Comparison of ENCODE assay signal across 8 mouse cellular contexts in the genomic region with DNA sequence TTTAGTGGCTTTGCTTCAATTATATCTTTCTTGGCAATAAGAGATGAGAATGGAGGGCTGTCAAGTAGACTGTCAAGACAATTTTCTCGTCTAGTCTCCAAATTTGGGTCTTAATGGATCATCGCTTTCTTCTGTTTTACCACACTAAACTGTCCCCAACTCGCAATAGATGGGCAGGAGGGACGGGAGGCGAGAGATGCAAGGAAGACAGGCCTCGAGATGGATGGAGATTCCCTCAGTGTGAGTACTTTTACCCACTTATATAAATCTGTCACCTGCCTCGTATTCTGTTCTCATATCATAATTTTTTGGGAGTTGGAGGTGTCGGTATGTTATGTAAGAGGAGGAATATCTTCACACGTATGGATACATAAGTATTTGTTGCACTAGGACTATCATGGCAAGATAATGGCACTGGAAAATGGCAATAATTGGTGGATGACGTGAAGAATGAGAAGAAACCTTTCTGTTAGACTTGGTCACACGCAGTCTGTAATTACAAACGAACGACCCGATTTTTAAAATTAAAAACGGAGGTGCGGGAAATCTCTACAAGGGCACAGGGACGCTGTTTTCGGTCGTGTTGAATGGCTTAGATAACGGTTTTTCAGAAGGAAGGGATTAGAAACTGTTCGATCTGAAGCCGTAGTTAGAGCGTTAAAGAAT. TPM values are rescaled to one million over a fixed set of nuclear protein-coding genes. Genes with fewer than 3 reads are reported as not detected.
A peak's percentile ranks its signal among the peaks of the same experiment; 100 is the strongest.
DNase-seq lines count a peak whose midpoint lies in the region; ATAC-seq and TF ChIP-seq lines count a peak whose summit lies in the region.

No protein-coding gene starts in this region.

- peak overlapping the region; percentile 58; the same call in 1 of the 2 replicates for H3K27ac ChIP-seq in embryonic facial prominence, embryonic 15.5 days (replicated peaks)
- H3K27ac ChIP-seq in limb, embryonic 14.5 days (replicated peaks; ENCODE audit: low read depth, low read length), result 0 out of 2 replicates have a peak overlapping the region, but pooled peaks have one; percentile 16

- no peaks in the 10 kb centered on the region for H3K36me3 ChIP-seq in embryonic facial prominence, embryonic 15.5 days
- H3K36me3 ChIP-seq in limb, embryonic 14.5 days (ENCODE audit: control insufficient read depth, insufficient read depth, low read length), result no peaks in the 10 kb centered on the region

- peak overlapping the region; percentile 80 for H3K4me3 ChIP-seq in embryonic facial prominence, embryonic 15.5 days (replicated peaks)
- peak overlapping the region; percentile 61 for H3K4me3 ChIP-seq in limb, embryonic 14.5 days (replicated peaks; ENCODE audit: low read length)

- no peak for TF ChIP-seq POLR2A in limb, embryonic 14.5 days (IDR thresholded peaks at IDR 0.05; ENCODE audit: borderline replicate concordance, extremely low read depth, insufficient read depth, insufficient read length)

- H3K9ac ChIP-seq in embryonic facial prominence, embryonic 15.5 days, result peak overlapping the region; percentile 12; the same call in 1 of the 2 replicates
- H3K9ac ChIP-seq in limb, embryonic 14.5 days (ENCODE audit: low read depth, low read length, severe bottlenecking), result peak overlapping the region; percentile 56

- no peaks in the 10 kb centered on the region for H3K27me3 ChIP-seq in embryonic facial prominence, embryonic 15.5 days
- H3K27me3 ChIP-seq in limb, embryonic 14.5 days (ENCODE audit: control insufficient read depth, insufficient read depth, low read length), result no peaks in the 10 kb centered on the region

- H3K4me1 ChIP-seq in embryonic facial prominence, embryonic 15.5 days, result peaks cover 3% of the 10 kb centered on the region; the same call in 1 of the 2 replicates
- no peaks in the 10 kb centered on the region for H3K4me1 ChIP-seq in limb, embryonic 14.5 days (ENCODE audit: control insufficient read depth, insufficient read depth, low read length)

- peak; percentile 32 for DNase-seq in embryo, embryonic 10 days (ENCODE audit: low spot score)
- DNase-seq in embryo, embryonic 9.5 days (ENCODE audit: extremely low spot score), result no peak
- DNase-seq in 416B (ENCODE audit: low read depth), result peak; percentile 74
- DNase-seq in limb, embryonic 14.5 days (ENCODE audit: low spot score), result no peak
- DNase-seq in adrenal gland, adult 18-20 months (ENCODE audit: low spot score in 2 of 2), result no peak
- DNase-seq in layer of hippocampus, adult 8-10 months (ENCODE audit: low spot score in 2 of 2), result no peak
- no peak for DNase-seq in testis, postnatal 10 days (ENCODE audit: low spot score)

- no peak for ATAC-seq in embryonic facial prominence, embryonic 15.5 days (ENCODE audit: insufficient number of reproducible peaks, low FRiP score, low TSS enrichment, low read depth)
- ATAC-seq in limb, embryonic 14.5 days (ENCODE audit: low FRiP score, low read depth), result no peak; the same call in 1 of the 2 replicates

- peak overlapping the region; percentile 45 for H3K4me2 ChIP-seq in embryonic facial prominence, embryonic 15.5 days (replicated peaks)
- peak overlapping the region; percentile 53 for H3K4me2 ChIP-seq in limb, embryonic 14.5 days (replicated peaks; ENCODE audit: low read depth, low read length, severe bottlenecking)

- 19% methylated on average over 23 of the region's 23 CpGs for WGBS in embryonic facial prominence, embryonic 15.5 days
- 19% methylated on average over 23 of the region's 23 CpGs for WGBS in limb, embryonic 14.5 days

- no peaks in the 10 kb centered on the region for H3K9me3 ChIP-seq in embryonic facial prominence, embryonic 15.5 days (replicated peaks)
- H3K9me3 ChIP-seq in limb, embryonic 14.5 days (ENCODE audit: control insufficient read depth, low read length), result no peaks in the 10 kb centered on the region

RNA-seq across cellular contexts. Expression of a gene that starts 5.8 kb away (rescaled TPM):
- 4.5 and 5.0 TPM in 2 replicates for polyA plus RNA-seq in embryonic facial prominence, embryonic 15.5 days (2015; fragmentation: Nextera tagmentation; extraction: Ambion mirVana)
- 34.1 and 34.2 TPM in 2 replicates for polyA plus RNA-seq in limb, embryonic 14.5 days (2012; rRNA removed)
- 6.5 and 7.8 TPM in 2 replicates for polyA plus RNA-seq in limb, embryonic 14.5 days (2014; fragmentation: Nextera tagmentation; extraction: Ambion mirVana)
- 10 to 100 TPM in 1 of 2 experiments, 1 to 10 TPM in 1; 6.4 to 10.4 TPM for total RNA-seq in adrenal gland, adult 18-20 months (2021)
- total RNA-seq in layer of hippocampus, adult 8-10 months (2022), result 10 to 100 TPM; 56.6 to 66.5 (median 61.5) TPM

RNA-seq across cellular contexts. Expression of a gene that starts 51.5 kb away (rescaled TPM):
- polyA plus RNA-seq in embryonic facial prominence, embryonic 15.5 days (2015; fragmentation: Nextera tagmentation; extraction: Ambion mirVana), result 0.31 and 1.5 TPM in 2 replicates
- 1.0 and 1.4 TPM in 2 replicates for polyA plus RNA-seq in limb, embryonic 14.5 days (2012; rRNA removed)
- 0.50 and 0.78 TPM in 2 replicates for polyA plus RNA-seq in limb, embryonic 14.5 days (2014; fragmentation: Nextera tagmentation; extraction: Ambion mirVana)
- total RNA-seq in adrenal gland, adult 18-20 months (2021), result 1 to 10 TPM; 1.2 to 7.1 TPM
- 1 to 10 TPM in 1 of 4 experiments, under 1 TPM in 3; 0.19 to 1.3 (median 0.56) TPM for total RNA-seq in layer of hippocampus, adult 8-10 months (2022)

RNA-seq across cellular contexts. Expression of a gene that starts 59.3 kb away (rescaled TPM):
- polyA plus RNA-seq in embryonic facial prominence, embryonic 15.5 days (2015; fragmentation: Nextera tagmentation; extraction: Ambion mirVana), result 1.5 TPM in 2 replicates
- polyA plus RNA-seq in limb, embryonic 14.5 days (2012; rRNA removed), result 1.2 and 1.5 TPM in 2 replicates
- 1.2 and 1.6 TPM in 2 replicates for polyA plus RNA-seq in limb, embryonic 14.5 days (2014; fragmentation: Nextera tagmentation; extraction: Ambion mirVana)
- under 1 TPM in 1 of 2 experiments, not detected in 1; 0.07 TPM for total RNA-seq in adrenal gland, adult 18-20 months (2021)
- total RNA-seq in layer of hippocampus, adult 8-10 months (2022), result not detected

Comparison
In these comparisons a context has a peak if more than half of its experiments do, and no peak if none do; other contexts are left out.
1. DNase-seq: peak in embryo, embryonic 10 days (single experiment) and 416B (single experiment); none in embryo, embryonic 9.5 days (single experiment), limb, embryonic 14.5 days (single experiment), adrenal gland, adult 18-20 months (0 of 2), layer of hippocampus, adult 8-10 months (0 of 2) and testis, postnatal 10 days (single experiment).
2. RNA of a gene that starts 5.8 kb away (total RNA-seq): 56.6 to 66.5 TPM in layer of hippocampus, adult 8-10 months; 6.4 to 10.4 TPM in adrenal gland, adult 18-20 months; every median in the first group is over 4 times any median in the second.